ENCODE assay signal across 23 mouse cellular contexts in the genomic region with DNA sequence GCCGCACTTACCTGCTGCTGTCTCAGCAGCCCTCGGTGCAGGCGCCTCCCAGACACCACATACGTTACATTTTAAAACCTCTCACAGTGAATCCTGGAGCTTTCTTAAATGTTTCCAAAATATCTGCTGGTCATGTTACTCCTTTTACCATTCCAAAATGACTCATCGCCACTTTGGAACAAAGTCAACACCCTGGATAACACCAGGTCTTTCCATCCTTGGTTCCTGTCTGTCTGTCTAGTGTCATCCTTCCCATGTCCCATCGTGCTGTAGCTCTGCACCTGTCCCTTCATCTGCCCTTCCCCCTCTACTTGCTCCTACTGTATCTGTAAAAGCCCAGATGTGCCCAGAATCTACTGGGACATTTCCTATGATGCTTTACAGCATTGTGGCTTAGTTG. TPM values are rescaled to one million over a fixed set of nuclear protein-coding genes. Genes with fewer than 3 reads are reported as not detected.
DNase-seq lines count a peak whose midpoint lies in the region; ATAC-seq and TF ChIP-seq lines count a peak whose summit lies in the region.
"Had no signal": no experiment of that assay in that cellular context is flagged by ENCODE, and none has a peak within 500 bp of the region (broad histone marks: within the 10 kb centered on the region; RNA-seq: fewer than 3 reads in every experiment).

No protein-coding gene starts in this region.

- no peaks in the 10 kb centered on the region for H3K9me3 ChIP-seq in liver, embryonic 13.5 days (replicated peaks)
- H3K9me3 ChIP-seq: embryonic facial prominence, embryonic 10.5 days; forebrain, embryonic 12.5 days; hindbrain, embryonic 10.5 days; limb, embryonic 12.5 days; midbrain, embryonic 15.5 days had no signal

- H3K9ac ChIP-seq in liver, embryonic 13.5 days: no peak overlapping the region
- H3K9ac ChIP-seq: forebrain, embryonic 12.5 days; limb, embryonic 12.5 days; midbrain, embryonic 15.5 days had no signal

- peak overlapping the region; percentile 30; the same call in 1 of the 2 replicates for H3K27ac ChIP-seq in layer of hippocampus, adult 2 months
- H3K27ac ChIP-seq in liver, embryonic 13.5 days: peak overlapping the region; percentile 70
- H3K27ac ChIP-seq: embryonic facial prominence, embryonic 10.5 days; forebrain, embryonic 12.5 days; hindbrain, embryonic 10.5 days; limb, embryonic 12.5 days; midbrain, embryonic 15.5 days had no signal

- no peak for TF ChIP-seq CTCF in layer of hippocampus, adult 2 months (conservative IDR thresholded peaks at IDR 0.05)
- no peak for TF ChIP-seq CTCF in C2C12 (IDR thresholded peaks at IDR 0.05; ENCODE audit: control insufficient read depth, insufficient read depth, insufficient read length)

- peaks cover 22% of the 10 kb centered on the region for H3K79me2 ChIP-seq in C2C12 (ENCODE audit: control insufficient read depth, insufficient read depth)

- DNase-seq in layer of hippocampus, adult 2 months (ENCODE audit: low spot score in 2 of 2): no peak
- no peak for DNase-seq in layer of hippocampus, postnatal 14 days (ENCODE audit: low spot score in 2 of 2)
- peak; percentile 58 for DNase-seq in MN1 (ENCODE audit: low spot score)
- DNase-seq in liver, embryonic 13.5 days: no peak
- DNase-seq in cerebellum, adult 8-10 months: no peak
- no peak for DNase-seq in spleen, postnatal 4 days (ENCODE audit: low spot score in 2 of 2)
- DNase-seq: cerebellum, adult 2 months; gastrocnemius, postnatal 25 days; kidney, adult 9 months; kidney, postnatal 36 days; lung, adult 18-20 months; lung, postnatal 14 days; right cerebral cortex, postnatal 4 days; thymus, postnatal 36 days had no signal

- no peak overlapping the region for H3K4me2 ChIP-seq in liver, embryonic 13.5 days
- H3K4me2 ChIP-seq: forebrain, embryonic 12.5 days; limb, embryonic 12.5 days; midbrain, embryonic 15.5 days had no signal

- H3K4me1 ChIP-seq in liver, embryonic 13.5 days (replicated peaks): peaks cover 67% of the 10 kb centered on the region

- WGBS in liver, embryonic 13.5 days (ENCODE audit: insufficient replicate concordance): 62% methylated on average over 6 of the region's 6 CpGs

- H3K79me3 ChIP-seq in C2C12 (ENCODE audit: low read depth): peaks cover 3% of the 10 kb centered on the region

- no peak overlapping the region for H3K4me3 ChIP-seq in layer of hippocampus, adult 2 months
- H3K4me3 ChIP-seq in C2C12 (ENCODE audit: insufficient read depth, poor library complexity, severe bottlenecking): no peak overlapping the region
- no peak overlapping the region for H3K4me3 ChIP-seq in liver, embryonic 13.5 days (replicated peaks)
- H3K4me3 ChIP-seq: embryonic facial prominence, embryonic 10.5 days; forebrain, embryonic 12.5 days; hindbrain, embryonic 10.5 days; limb, embryonic 12.5 days; midbrain, embryonic 15.5 days had no signal

- H3K27me3 ChIP-seq in C2C12 (ENCODE audit: control insufficient read depth, insufficient read depth, insufficient read length): no peaks in the 10 kb centered on the region
- no peaks in the 10 kb centered on the region for H3K27me3 ChIP-seq in liver, embryonic 13.5 days
- H3K27me3 ChIP-seq: forebrain, embryonic 12.5 days; limb, embryonic 12.5 days; midbrain, embryonic 15.5 days had no signal

- peak overlapping the region; percentile 45 for H3ac ChIP-seq in C2C12 (ENCODE audit: control insufficient read depth, insufficient read length, low read depth)

- ATAC-seq in liver, embryonic 13.5 days (ENCODE audit: low read depth): no peak
- ATAC-seq: midbrain, embryonic 15.5 days had no signal

- H3K36me3 ChIP-seq in C2C12 (ENCODE audit: control insufficient read depth, insufficient read depth): no peaks in the 10 kb centered on the region
- H3K36me3 ChIP-seq in liver, embryonic 13.5 days: no peaks in the 10 kb centered on the region
- H3K36me3 ChIP-seq: embryonic facial prominence, embryonic 10.5 days; forebrain, embryonic 12.5 days; hindbrain, embryonic 10.5 days; limb, embryonic 12.5 days; midbrain, embryonic 15.5 days had no signal

TF ChIP-seq in C2C12, 6 proteins besides CTCF, POLR2A, EP300 and RAD21:
- no peak for TF ChIP-seq CEBPB (IDR thresholded peaks at IDR 0.05; ENCODE audit: low read depth)
- TF ChIP-seq MYOG (IDR thresholded peaks at IDR 0.05; ENCODE audit: control insufficient read depth, extremely low read depth, insufficient read length): no peak
- no peak for TF ChIP-seq USF1 (IDR thresholded peaks at IDR 0.05; ENCODE audit: low read depth)
- no peak for TF ChIP-seq MAX (IDR thresholded peaks at IDR 0.05)
- TF ChIP-seq FOSL1 (IDR thresholded peaks at IDR 0.05; ENCODE audit: insufficient read depth, low read length, poor library complexity, severe bottlenecking): no peak
- TF ChIP-seq MYOD1 (IDR thresholded peaks at IDR 0.05; ENCODE audit: control insufficient read depth, insufficient read length, low read depth): no peak

RNA-seq across cellular contexts. Expression of a gene that starts 3.1 kb away (rescaled TPM):
- total RNA-seq in layer of hippocampus, adult 2 months (2021): 10 to 100 TPM; 18.8 to 21.0 TPM
- 10 to 100 TPM; 24.8 to 31.5 TPM for total RNA-seq in layer of hippocampus, postnatal 14 days (2021)
- polyA plus RNA-seq in C2C12 (2012; fragmentation: generic; extraction: Trizol): 25.2 TPM
- 11.9 and 12.0 TPM in 2 replicates for polyA plus RNA-seq in liver, embryonic 13.5 days (2015; fragmentation: Nextera tagmentation; extraction: Ambion mirVana)

RNA-seq across cellular contexts. Expression of a gene that starts 11.7 kb away (rescaled TPM):
- total RNA-seq in layer of hippocampus, adult 2 months (2021): 10 to 100 TPM; 87.5 to 91.9 TPM
- total RNA-seq in layer of hippocampus, postnatal 14 days (2021): 10 to 100 TPM; 84.5 to 90.3 TPM
- 45.0 TPM for polyA plus RNA-seq in C2C12 (2012; fragmentation: generic; extraction: Trizol)
- 40.8 and 50.9 TPM in 2 replicates for polyA plus RNA-seq in liver, embryonic 13.5 days (2015; fragmentation: Nextera tagmentation; extraction: Ambion mirVana)

RNA-seq across cellular contexts. Expression of a gene that starts 33.4 kb away (rescaled TPM):
- 10 to 100 TPM; 59.4 to 61.4 TPM for total RNA-seq in layer of hippocampus, adult 2 months (2021)
- total RNA-seq in layer of hippocampus, postnatal 14 days (2021): 100 to 1,000 TPM; 147 to 158 TPM
- 9.6 TPM for polyA plus RNA-seq in C2C12 (2012; fragmentation: generic; extraction: Trizol)
- 15.9 and 21.7 TPM in 2 replicates for polyA plus RNA-seq in liver, embryonic 13.5 days (2015; fragmentation: Nextera tagmentation; extraction: Ambion mirVana)
- total RNA-seq: neutrophil, adult 5-6 weeks had no signal

RNA-seq across cellular contexts. Expression of a gene that starts 38.2 kb away (rescaled TPM):
- 10 to 100 TPM; 49.2 to 56.9 TPM for total RNA-seq in layer of hippocampus, adult 2 months (2021)
- 10 to 100 TPM; 56.1 to 69.6 TPM for total RNA-seq in layer of hippocampus, postnatal 14 days (2021)
- polyA plus RNA-seq in C2C12 (2012; fragmentation: generic; extraction: Trizol): not detected
- 0.30 and 0.48 TPM in 2 replicates for polyA plus RNA-seq in liver, embryonic 13.5 days (2015; fragmentation: Nextera tagmentation; extraction: Ambion mirVana)
- total RNA-seq: megakaryocyte-erythroid progenitor cell, adult 5-6 weeks had no signal

RNA-seq across cellular contexts. Expression of a gene that starts 42.1 kb away (rescaled TPM):
- total RNA-seq in layer of hippocampus, adult 2 months (2021): under 1 TPM in 1 of 2 experiments, not detected in 1; 0.61 TPM
- under 1 TPM in 1 of 2 experiments, not detected in 1; 0.18 TPM for total RNA-seq in layer of hippocampus, postnatal 14 days (2021)
- polyA plus RNA-seq in C2C12 (2012; fragmentation: generic; extraction: Trizol): 0.05 TPM
- polyA plus RNA-seq in liver, embryonic 13.5 days (2015; fragmentation: Nextera tagmentation; extraction: Ambion mirVana): 72.7 and 75.6 TPM in 2 replicates
- total RNA-seq: gastrocnemius, postnatal 25 days; heart, adult 8-10 months; neutrophil, adult 5-6 weeks had no signal
